Mouse (Mus musculus) bone marrow, adult 2 months (tissue): ENCODE results near the gene Polr2f.

Experiments
- CTCF ChIP-seq: fragments of 200-500 bp; IDR thresholded peaks from 2 replicates; pipeline ENCODE4 v1.5.1; 2011; ENCODE audit warnings: low read length, control low read depth; ENCODE audit not compliant: control insufficient read depth, insufficient read depth
- POLR2A ChIP-seq: fragments of 200-500 bp; IDR thresholded peaks from 2 replicates; pipeline ENCODE4 v1.6.1; 2011; ENCODE audit warnings: low read depth, mild to moderate bottlenecking, control low read depth, low read length, borderline replicate concordance; ENCODE audit not compliant: control insufficient read depth

DNA sequence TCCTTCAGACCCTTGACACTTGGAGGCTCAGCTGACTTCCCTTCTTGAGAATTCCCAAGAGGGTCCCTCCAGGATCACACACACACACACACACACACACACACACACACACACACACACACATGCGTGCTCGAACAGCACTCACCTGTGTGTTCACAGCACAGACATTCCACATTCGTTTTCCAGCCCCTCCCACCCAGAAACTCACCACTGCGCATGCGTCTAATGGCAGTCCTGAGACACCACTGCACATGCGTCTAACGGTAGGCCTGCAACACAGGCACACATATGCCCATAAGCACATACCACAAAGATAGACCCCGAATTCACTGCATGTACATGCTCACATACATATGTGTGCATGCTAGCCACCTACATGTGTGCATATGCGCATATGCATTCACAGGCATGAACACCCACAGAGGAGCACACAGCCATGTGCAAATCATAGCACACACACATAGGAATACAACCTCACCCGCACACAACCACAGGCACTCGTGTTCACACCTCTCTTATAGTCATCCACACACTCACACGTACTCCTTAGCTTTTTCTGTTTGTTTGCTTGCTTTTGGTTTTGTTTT, 58.7 kb downstream of the Polr2f start:
- TF ChIP-seq CTCF: no peak
- no peak for TF ChIP-seq POLR2A
